Mouse (Mus musculus) adrenal gland, adult 2 months (tissue): ENCODE results near the gene Dab2ip. TPM values are rescaled to one million over a fixed set of nuclear protein-coding genes. Genes with fewer than 3 reads are reported as not detected.
A peak's percentile ranks its signal among the peaks of the same experiment; 100 is the strongest.

Experiments used
- DNase-seq: peaks from one replicate; pipeline ENCODE4 v3.0.0; 2021
- polyA plus RNA-seq: library from polyadenylated mRNA; depleted of rRNA; stranded (reverse); fragments of >200 nt; gene quantifications from 2 replicates; pipeline ENCODE4 v1.2.3, GENCODE M21; 2012
- total RNA-seq, 2 experiments: library from RNA; stranded (reverse); gene quantifications; 2 replicates each; pipeline ENCODE4 v1.2.3; 2021

The Dab2ip gene
- total and polyA plus RNA-seq, 3 experiments, result 69.4 to 192 (median 82.3) TPM

DNA sequence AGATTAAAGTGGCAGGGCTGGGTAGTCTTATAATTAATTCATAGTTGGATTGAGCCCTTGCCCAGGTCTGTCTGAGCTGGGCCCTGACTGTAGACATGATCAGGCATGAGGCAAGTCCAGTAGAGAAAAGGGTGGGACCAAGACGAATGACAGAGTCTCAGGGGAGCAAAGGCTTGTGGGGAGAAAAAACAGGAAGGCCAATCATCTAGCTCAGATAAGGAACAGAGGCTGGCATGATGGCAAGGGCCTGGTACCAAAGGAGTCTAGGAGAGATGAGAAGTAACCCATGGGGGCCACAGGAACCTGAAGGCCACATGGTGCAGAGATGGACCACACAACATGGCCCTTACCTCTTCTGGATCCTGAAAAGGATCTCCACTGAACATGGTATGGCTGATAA, 158.1 kb downstream of the Dab2ip start:
- no peak for DNase-seq

DNA sequence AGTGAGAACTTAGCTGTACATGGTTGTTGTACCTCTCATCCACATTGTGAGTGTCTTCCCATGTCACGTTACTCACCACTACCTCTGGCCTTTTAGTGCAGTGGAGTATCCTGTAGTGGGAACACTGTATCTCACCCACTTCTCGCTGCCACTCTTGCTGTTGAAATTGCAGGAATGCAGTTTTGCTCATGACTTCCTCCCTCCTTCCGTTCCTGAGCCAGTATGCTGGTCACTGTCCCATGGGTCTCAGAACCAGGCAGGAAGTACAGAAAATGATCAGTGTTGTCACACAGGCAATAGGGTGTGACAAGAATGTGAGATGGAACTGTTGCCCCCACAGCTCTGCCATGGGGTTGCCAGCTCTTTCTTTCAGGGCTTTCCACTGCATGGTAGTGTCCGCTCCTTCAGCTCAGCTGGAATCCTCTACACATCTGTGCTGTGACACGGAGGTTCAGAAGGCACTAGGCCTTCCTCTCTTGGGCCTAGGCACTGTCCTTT, 160.0 kb downstream of the Dab2ip start:
- DNase-seq, result no peak

DNA sequence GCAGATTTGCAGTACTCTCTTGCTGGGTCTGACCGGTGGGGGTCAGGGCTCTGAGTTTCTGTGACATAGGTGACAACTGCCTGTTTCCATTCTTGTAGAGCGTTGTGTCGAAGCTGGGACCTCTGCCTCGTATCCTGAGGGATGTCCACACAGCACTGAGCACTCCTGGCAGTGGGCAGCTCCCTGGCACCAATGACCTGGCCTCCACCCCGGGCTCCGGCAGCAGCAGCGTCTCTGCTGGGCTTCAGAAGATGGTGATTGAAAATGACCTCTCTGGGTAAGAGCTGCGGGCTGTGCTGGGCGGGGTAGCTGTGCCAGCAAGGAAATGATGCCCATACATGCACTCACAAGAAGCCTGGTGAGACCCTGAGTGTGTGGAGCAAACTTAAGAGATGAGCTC, 160.6 kb downstream of the Dab2ip start:
- DNase-seq, result peak; percentile 61

- peak; percentile 34 for DNase-seq
Observed at GRCm38 (mm10) chr2:35719230-35720005, 161.4 kb downstream of the Dab2ip start.

DNA sequence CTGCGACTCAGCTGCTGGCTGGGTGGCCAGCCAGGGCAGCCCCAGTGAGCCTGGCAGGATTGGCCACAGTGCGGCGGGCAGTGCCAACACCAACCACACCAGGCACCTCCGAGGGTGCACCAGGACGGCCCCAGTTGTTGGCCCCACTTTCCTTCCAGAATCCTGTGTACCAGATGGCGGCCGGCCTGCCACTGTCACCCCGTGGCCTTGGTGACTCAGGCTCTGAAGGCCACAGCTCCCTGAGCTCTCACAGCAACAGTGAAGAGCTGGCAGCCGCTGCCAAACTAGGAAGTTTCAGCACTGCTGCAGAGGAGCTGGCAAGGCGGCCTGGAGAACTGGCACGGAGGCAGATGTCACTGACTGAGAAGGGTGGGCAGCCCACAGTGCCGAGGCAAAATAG, 162.0 kb downstream of the Dab2ip start:
- peak; percentile 94 for DNase-seq

- no peak for DNase-seq
Observed at GRCm38 (mm10) chr2:35720550-35720949, 162.5 kb downstream of the Dab2ip start.

- no peak for DNase-seq
Observed at GRCm38 (mm10) chr2:35720956-35721355, 162.9 kb downstream of the Dab2ip start.

DNA sequence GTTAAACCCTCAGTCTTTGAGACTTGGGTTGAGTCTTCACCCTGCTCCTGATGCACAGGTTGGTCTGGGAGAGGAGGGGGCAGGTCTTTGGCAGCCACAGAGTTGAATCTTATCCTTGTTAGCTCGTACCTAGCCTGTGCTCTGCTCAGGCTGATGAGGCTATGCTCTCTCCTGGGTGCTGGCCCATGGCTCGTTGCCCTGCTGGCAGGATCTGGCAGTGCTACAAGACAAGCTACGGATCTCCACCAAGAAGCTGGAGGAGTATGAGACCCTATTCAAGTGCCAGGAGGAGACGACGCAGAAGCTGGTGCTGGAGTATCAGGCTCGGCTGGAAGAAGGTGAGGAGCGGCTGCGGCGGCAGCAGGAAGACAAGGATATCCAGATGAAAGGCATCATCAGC, 164.8 kb downstream of the Dab2ip start:
- DNase-seq, result no peak

GRCm38 (mm10) chr2:35723267-35723666, 165.2 kb downstream of the Dab2ip start:
- DNase-seq, result no peak

GRCm38 (mm10) chr2:35723691-35724090, 165.6 kb downstream of the Dab2ip start:
- DNase-seq, result no peak

DNA sequence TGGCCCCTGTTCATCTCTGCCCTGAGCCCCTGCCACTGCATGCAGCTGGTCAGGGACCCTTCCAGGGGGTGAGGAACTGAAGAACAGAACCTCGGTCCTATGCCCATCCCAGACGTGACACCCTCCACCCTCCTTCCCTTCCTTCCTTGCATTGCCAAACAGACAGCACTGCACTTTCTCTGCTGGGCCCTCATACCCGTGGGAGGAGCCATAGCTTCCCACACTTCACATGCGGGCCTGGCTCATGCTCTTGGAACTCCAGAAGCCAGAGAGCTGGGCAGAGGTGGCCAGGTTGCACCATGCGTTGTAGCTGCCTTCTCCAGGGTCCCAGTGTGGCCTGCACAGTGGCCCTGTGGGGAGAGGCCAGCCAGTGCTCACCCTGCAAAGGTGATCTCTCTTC, 170.6 kb downstream of the Dab2ip start:
- DNase-seq, result peak; percentile 17

DNA sequence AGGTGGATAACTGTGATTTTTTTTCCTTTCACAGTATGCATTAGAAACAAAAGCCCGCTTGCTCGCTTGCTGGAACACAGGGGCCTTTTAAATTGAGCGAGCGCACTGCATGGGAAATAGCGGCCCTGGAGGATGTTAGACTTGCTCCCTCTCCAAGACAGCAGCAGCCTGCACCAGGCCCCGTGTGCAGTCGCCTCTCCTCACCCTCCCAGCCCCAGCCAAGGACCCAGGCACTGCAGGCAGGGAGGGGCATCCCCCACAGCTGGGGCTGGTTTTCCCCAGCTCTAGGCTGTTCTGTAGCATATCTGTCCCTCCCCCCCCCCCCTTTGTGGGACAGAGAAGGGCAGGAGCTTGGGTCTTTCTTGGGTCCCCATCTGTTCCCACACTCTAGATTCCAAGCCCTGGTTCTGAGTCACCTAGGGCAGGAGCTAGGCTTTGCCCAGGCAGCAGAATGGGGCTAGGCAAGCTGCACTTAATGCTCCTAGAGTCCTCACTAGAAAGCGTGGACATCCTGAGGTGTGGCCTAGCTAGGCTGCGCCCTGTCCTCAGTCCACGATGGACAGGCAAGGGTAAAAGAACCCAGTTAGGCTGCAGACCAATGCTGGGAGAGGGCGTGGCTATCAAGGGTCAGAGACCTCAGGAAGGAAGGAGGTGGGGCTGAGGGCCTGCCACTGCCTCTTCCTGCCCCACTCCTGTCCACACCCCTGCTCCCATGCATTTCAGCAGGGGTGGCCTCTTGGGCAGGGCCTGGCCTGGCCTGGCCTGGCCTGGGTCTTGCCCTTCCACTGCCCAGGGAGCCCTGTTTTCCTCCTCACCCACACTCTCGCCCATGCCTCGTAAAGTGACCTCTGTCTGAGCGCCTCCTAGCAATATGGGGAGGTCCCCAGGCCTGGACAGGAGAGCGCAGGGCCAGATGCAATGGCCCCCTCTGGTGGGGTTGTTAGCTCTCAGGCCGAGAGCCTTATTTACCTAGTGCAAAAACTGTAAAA, 171.3 kb downstream of the Dab2ip start:
- peak; percentile 70 for DNase-seq

DNA sequence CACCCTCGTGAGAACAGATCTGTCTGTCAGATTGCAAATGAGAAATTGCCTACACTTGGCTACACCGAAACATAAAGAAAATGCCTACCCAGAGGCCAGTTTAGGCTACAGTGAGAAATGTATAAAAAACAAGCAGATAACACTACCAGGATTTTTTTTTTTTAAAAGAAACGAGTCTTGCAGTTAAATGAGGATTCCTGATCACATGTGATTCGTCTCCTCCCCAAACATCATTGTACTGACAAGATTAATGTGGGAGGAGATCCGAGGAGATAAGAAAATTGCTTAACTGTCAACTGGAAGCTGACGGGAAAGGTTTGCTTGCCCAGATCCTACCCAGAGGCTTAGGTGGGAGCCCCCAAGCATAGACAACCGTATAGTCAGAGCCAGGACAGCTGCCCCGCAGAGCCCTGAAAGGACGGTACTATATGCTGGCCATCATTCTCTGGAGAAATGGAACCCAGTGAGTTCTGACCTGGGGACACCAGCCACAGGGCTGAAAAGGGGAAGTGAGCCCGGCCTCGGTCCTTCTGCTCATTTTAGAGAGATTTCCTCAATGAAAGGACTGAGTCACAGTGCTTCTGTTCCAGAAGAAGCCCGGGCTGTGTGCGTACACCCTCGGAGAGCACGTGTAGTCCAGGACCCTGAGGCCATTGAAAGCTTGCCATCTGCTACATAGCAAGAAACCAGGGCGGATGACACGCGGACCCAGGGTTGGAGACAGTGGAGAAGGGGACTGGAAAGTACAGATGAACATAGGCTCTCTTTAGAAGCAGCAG, 173.8 kb downstream of the Dab2ip start:
- DNase-seq, result peak; percentile 14

DNA sequence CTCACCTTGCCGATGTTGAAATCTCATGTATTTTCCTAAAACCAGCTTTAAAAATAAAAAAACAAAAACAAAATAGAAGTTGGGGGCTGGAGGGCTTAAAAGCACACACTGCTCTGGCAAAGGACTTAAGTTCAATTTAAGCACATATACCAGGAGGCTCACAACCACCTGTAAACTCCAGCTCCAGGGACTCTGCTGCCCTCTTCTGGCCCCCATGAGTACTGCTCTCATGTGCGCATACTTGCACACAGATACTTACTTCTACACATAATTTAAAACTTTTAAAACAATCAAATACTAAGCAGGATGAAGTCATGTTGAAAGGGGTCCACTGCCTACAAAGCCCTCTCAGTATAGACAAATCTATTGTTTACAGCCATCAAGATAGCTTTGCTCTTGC, 176.9 kb downstream of the Dab2ip start:
- DNase-seq, result no peak

DNA sequence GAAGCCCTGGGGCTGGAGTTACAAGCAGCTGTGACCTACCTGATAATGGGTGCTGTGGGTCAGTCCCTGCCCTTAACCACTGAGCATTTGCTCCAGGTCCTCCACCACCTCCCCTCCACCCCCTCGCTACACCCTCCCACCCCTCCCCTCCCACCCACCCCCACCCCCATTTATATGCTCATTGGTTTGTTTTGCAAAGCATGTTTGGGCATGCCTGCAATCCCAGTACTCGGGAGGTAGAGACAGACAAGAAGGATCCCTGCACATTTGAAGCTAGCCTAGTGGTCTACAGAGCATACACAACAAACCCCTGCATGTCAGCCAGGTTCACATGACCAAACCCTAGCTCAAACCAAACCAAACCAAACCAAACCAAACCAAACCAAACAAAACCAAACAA, 178.0 kb downstream of the Dab2ip start:
- no peak for DNase-seq

- no peak for DNase-seq
Observed at GRCm38 (mm10) chr2:35737467-35738027, 179.5 kb downstream of the Dab2ip start.

DNA sequence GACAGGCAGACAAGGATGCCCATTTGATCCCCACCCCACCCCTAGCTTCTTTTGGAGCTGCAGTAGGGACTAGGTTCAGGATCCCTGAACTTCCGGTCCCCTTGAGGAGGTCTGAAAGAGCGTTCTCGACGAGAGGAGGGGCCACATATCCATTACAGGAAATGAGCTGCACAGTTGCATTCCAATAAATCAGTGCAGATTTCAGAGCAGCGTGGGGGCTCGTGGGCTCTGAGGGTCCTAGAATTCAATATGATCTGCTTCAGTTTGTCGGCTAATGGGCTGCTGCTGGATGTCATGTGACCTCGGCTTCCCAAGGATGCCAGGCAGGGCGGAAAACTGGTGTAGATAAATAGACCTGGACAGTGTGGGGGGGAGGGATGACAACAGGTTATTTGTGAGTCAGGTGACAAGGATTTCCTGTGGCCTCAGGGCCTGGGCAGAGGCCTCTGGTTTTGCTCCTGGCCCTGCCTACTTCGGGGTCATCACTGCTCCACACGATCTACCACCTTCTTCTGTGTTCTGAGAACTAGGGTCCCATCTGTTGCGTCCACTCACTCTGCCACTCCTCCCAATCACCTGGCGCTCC, 181.7 kb downstream of the Dab2ip start:
- no peak for DNase-seq

- DNase-seq, result no peak
Observed at GRCm38 (mm10) chr2:35745876-35746275, 187.8 kb downstream of the Dab2ip start.

- DNase-seq, result no peak
Observed at GRCm38 (mm10) chr2:35746638-35747037, 188.6 kb downstream of the Dab2ip start.

GRCm38 (mm10) chr2:35747371-35748035, 189.4 kb downstream of the Dab2ip start:
- DNase-seq, result no peak
